Mouse (Mus musculus): Measurements from ENCODE around the gene Snx32. TPM values are rescaled to one million over a fixed set of nuclear protein-coding genes. Genes with fewer than 3 reads are reported as not detected.

Snx32 gene
- polyA plus RNA-seq, 1 experiment from 2014 or later = 116 TPM

GRCm38 (mm10) chr19:5477004-5477667, 33.2 kb downstream of the Snx32 start:
- Histone ChIP-seq H3K4me3 (ENCODE audit: low read depth, low read length) (no peak overlapping the region), H3K9ac (ENCODE audit: low read depth, low read length) (no peak overlapping the region), H3K4me1 (ENCODE audit: control insufficient read depth, insufficient read depth, low read length) (peaks cover 12% of the 10 kb centered on the region), H3K36me3 (ENCODE audit: control insufficient read depth, insufficient read depth, low read length) (peaks cover 11% of the 10 kb centered on the region; the same call in 1 of the 2 replicates), H3K27me3 (ENCODE audit: control insufficient read depth, insufficient read depth, low read depth, low read length) (no peaks in the 10 kb centered on the region), H3K9me3 (replicated peaks; ENCODE audit: control insufficient read depth, low read length, poor library complexity, severe bottlenecking) (no peaks in the 10 kb centered on the region), H3K4me2 (ENCODE audit: low read length) (no peak overlapping the region), H3K27ac (ENCODE audit: low read length) (no peak overlapping the region)
- 87% methylated on average over 10 of the region's 10 CpGs for WGBS
- ATAC-seq = no peak

- 19% methylated on average over 13 of the region's 13 CpGs for WGBS
- Histone ChIP-seq H3K9me3 (replicated peaks; ENCODE audit: control insufficient read depth, low read length, poor library complexity, severe bottlenecking) (no peaks in the 10 kb centered on the region), H3K4me3 (ENCODE audit: low read depth, low read length) (peak overlapping the region; percentile 62), H3K27ac (ENCODE audit: low read length) (peak overlapping the region; percentile 45), H3K27me3 (ENCODE audit: control insufficient read depth, insufficient read depth, low read depth, low read length) (no peaks in the 10 kb centered on the region), H3K9ac (ENCODE audit: low read depth, low read length) (peak overlapping the region; percentile 84), H3K4me1 (ENCODE audit: control insufficient read depth, insufficient read depth, low read length) (peaks cover 12% of the 10 kb centered on the region), H3K36me3 (ENCODE audit: control insufficient read depth, insufficient read depth, low read length) (peaks cover 5% of the 10 kb centered on the region; the same call in 1 of the 2 replicates), H3K4me2 (ENCODE audit: low read length) (peak overlapping the region; percentile 99)
- ATAC-seq = no peak
These were observed 35.1 kb downstream of the Snx32 start for GRCm38 (mm10) chr19:5475069-5475714.

GRCm38 (mm10) chr19:5474281-5475068, 35.9 kb downstream of the Snx32 start:
- Histone ChIP-seq H3K4me2 (ENCODE audit: low read length) (peak overlapping the region; percentile 99), H3K27ac (ENCODE audit: low read length) (peak overlapping the region; percentile 45), H3K36me3 (ENCODE audit: control insufficient read depth, insufficient read depth, low read length) (peaks cover 3% of the 10 kb centered on the region; the same call in 1 of the 2 replicates), H3K9me3 (replicated peaks; ENCODE audit: control insufficient read depth, low read length, poor library complexity, severe bottlenecking) (no peaks in the 10 kb centered on the region), H3K4me1 (ENCODE audit: control insufficient read depth, insufficient read depth, low read length) (peaks cover 12% of the 10 kb centered on the region), H3K27me3 (ENCODE audit: control insufficient read depth, insufficient read depth, low read depth, low read length) (no peaks in the 10 kb centered on the region), H3K9ac (ENCODE audit: low read depth, low read length) (peak overlapping the region; percentile 84), H3K4me3 (ENCODE audit: low read depth, low read length) (peak overlapping the region; percentile 62)
- ATAC-seq = peak; percentile 72
- under 1% methylated on average over 62 of the region's 68 CpGs for WGBS

- Histone ChIP-seq H3K9me3 (replicated peaks; ENCODE audit: control insufficient read depth, low read length, poor library complexity, severe bottlenecking) (no peaks in the 10 kb centered on the region), H3K4me3 (ENCODE audit: low read depth, low read length) (peak within 1 kb of the TSS; percentile 62), H3K9ac (ENCODE audit: low read depth, low read length) (peak within 1 kb of the TSS; percentile 84), H3K4me1 (ENCODE audit: control insufficient read depth, insufficient read depth, low read length) (peaks cover 12% of the 10 kb centered on the region), H3K36me3 (ENCODE audit: control insufficient read depth, insufficient read depth, low read length) (peaks cover 3% of the 10 kb centered on the region; the same call in 1 of the 2 replicates), H3K27me3 (ENCODE audit: control insufficient read depth, insufficient read depth, low read depth, low read length) (no peaks in the 10 kb centered on the region), H3K4me2 (ENCODE audit: low read length) (peak within 1 kb of the TSS; percentile 99), H3K27ac (ENCODE audit: low read length) (peak within 1 kb of the TSS; percentile 45; the same call in 1 of the 2 replicates)
- ATAC-seq = peak; percentile 55
- WGBS = 2% methylated on average over 22 of the region's 22 CpGs
These were observed 36.6 kb downstream of the Snx32 start, which contains the start of gene Efemp2 for GRCm38 (mm10) chr19:5473720-5474119. TSS of gene Efemp2 (plus strand) at chr19:5473954.

GRCm38 (mm10) chr19:5472857-5473256, 37.5 kb downstream of the Snx32 start:
- Histone ChIP-seq H3K4me2 (ENCODE audit: low read length) (no peak overlapping the region), H3K27me3 (ENCODE audit: control insufficient read depth, insufficient read depth, low read depth, low read length) (no peaks in the 10 kb centered on the region), H3K9me3 (replicated peaks; ENCODE audit: control insufficient read depth, low read length, poor library complexity, severe bottlenecking) (no peaks in the 10 kb centered on the region), H3K9ac (ENCODE audit: low read depth, low read length) (no peak overlapping the region), H3K27ac (ENCODE audit: low read length) (no peak overlapping the region), H3K4me1 (ENCODE audit: control insufficient read depth, insufficient read depth, low read length) (peaks cover 12% of the 10 kb centered on the region), H3K4me3 (ENCODE audit: low read depth, low read length) (no peak overlapping the region), H3K36me3 (ENCODE audit: control insufficient read depth, insufficient read depth, low read length) (no peaks in the 10 kb centered on the region)
- WGBS = 81% methylated on average over 3 of the region's 3 CpGs
- no peak for ATAC-seq

- Histone ChIP-seq H3K36me3 (ENCODE audit: control insufficient read depth, insufficient read depth, low read length) (no peaks in the 10 kb centered on the region), H3K9ac (ENCODE audit: low read depth, low read length) (no peak overlapping the region), H3K4me3 (ENCODE audit: low read depth, low read length) (no peak overlapping the region), H3K4me2 (ENCODE audit: low read length) (no peak overlapping the region), H3K27ac (ENCODE audit: low read length) (no peak overlapping the region), H3K9me3 (replicated peaks; ENCODE audit: control insufficient read depth, low read length, poor library complexity, severe bottlenecking) (no peaks in the 10 kb centered on the region), H3K27me3 (ENCODE audit: control insufficient read depth, insufficient read depth, low read depth, low read length) (no peaks in the 10 kb centered on the region), H3K4me1 (ENCODE audit: control insufficient read depth, insufficient read depth, low read length) (peaks cover 12% of the 10 kb centered on the region)
- ATAC-seq = no peak
- 47% methylated on average over 5 of the region's 5 CpGs for WGBS
These were observed 38.5 kb downstream of the Snx32 start for GRCm38 (mm10) chr19:5471846-5472245.

GRCm38 (mm10) chr19:5468374-5468773, 42.0 kb downstream of the Snx32 start, which contains the start of gene Ctsw:
TSS of gene Ctsw (minus strand) at chr19:5468507.
- Histone ChIP-seq H3K4me1 (ENCODE audit: control insufficient read depth, insufficient read depth, low read length) (peaks cover 12% of the 10 kb centered on the region), H3K4me2 (ENCODE audit: low read length) (no peak within 1 kb of the TSS), H3K36me3 (ENCODE audit: control insufficient read depth, insufficient read depth, low read length) (peaks cover 16% of the 10 kb centered on the region), H3K9me3 (replicated peaks; ENCODE audit: control insufficient read depth, low read length, poor library complexity, severe bottlenecking) (no peaks in the 10 kb centered on the region), H3K27ac (ENCODE audit: low read length) (no peak within 1 kb of the TSS), H3K9ac (ENCODE audit: low read depth, low read length) (no peak within 1 kb of the TSS), H3K4me3 (ENCODE audit: low read depth, low read length) (no peak within 1 kb of the TSS), H3K27me3 (ENCODE audit: control insufficient read depth, insufficient read depth, low read depth, low read length) (no peaks in the 10 kb centered on the region)
- ATAC-seq = no peak
- WGBS = 60% methylated on average over 5 of the region's 5 CpGs

GRCm38 (mm10) chr19:5466916-5467500, 43.3 kb downstream of the Snx32 start:
- Histone ChIP-seq H3K36me3 (ENCODE audit: control insufficient read depth, insufficient read depth, low read length) (peaks cover 16% of the 10 kb centered on the region), H3K4me2 (ENCODE audit: low read length) (no peak overlapping the region), H3K9ac (ENCODE audit: low read depth, low read length) (no peak overlapping the region), H3K9me3 (replicated peaks; ENCODE audit: control insufficient read depth, low read length, poor library complexity, severe bottlenecking) (no peaks in the 10 kb centered on the region), H3K4me1 (ENCODE audit: control insufficient read depth, insufficient read depth, low read length) (peaks cover 12% of the 10 kb centered on the region), H3K27ac (ENCODE audit: low read length) (no peak overlapping the region), H3K4me3 (ENCODE audit: low read depth, low read length) (no peak overlapping the region), H3K27me3 (ENCODE audit: control insufficient read depth, insufficient read depth, low read depth, low read length) (no peaks in the 10 kb centered on the region)
- ATAC-seq = no peak
- 92% methylated on average over 6 of the region's 6 CpGs for WGBS
